Mouse (Mus musculus) midbrain, embryonic 11.5 days (tissue): ENCODE measurements around the gene Fbxl7. TPM values are rescaled to one million over a fixed set of nuclear protein-coding genes. Genes with fewer than 3 reads are reported as not detected.

Source experiments
- ATAC-seq: fragments of 200-750 bp; cut with Nextera tagmentation; 2 replicates; pipeline ENCODE4 v1.8.0; 2017; ENCODE audit warnings: moderate TSS enrichment, moderate library complexity; ENCODE audit not compliant: low FRiP score
- DNase-seq: peaks from one replicate; pipeline ENCODE4 v3.0.0; 2015; ENCODE audit warnings: low spot score; ENCODE audit errors: missing footprints
- H3K27ac ChIP-seq: fragments of 300-500 bp; sonication (generic); 2 replicates; pipeline ENCODE4 v1.5.1; 2014; ENCODE audit warnings: low read depth, low read length
- H3K27me3 ChIP-seq: fragments of 300-500 bp; sonication (generic); 2 replicates; pipeline ENCODE4 v1.6.1; 2014; ENCODE audit warnings: mild to moderate bottlenecking, low read length, moderate library complexity, mixed read lengths; ENCODE audit not compliant: control insufficient read depth, insufficient read depth
- H3K36me3 ChIP-seq: fragments of 300-500 bp; sonication (generic); 2 replicates; pipeline ENCODE4 v1.6.1; 2014; ENCODE audit warnings: mild to moderate bottlenecking, low read length, moderate library complexity, mixed read lengths; ENCODE audit not compliant: control insufficient read depth, insufficient read depth
- H3K4me1 ChIP-seq: fragments of 300-500 bp; sonication (generic); 2 replicates; pipeline ENCODE4 v1.6.1; 2014; ENCODE audit warnings: low read length; ENCODE audit not compliant: control insufficient read depth, insufficient read depth
- H3K4me2 ChIP-seq: fragments of 300-500 bp; sonication (generic); 2 replicates; pipeline ENCODE4 v1.6.1; 2014; ENCODE audit warnings: mild to moderate bottlenecking, moderate library complexity
- H3K4me3 ChIP-seq: fragments of 300-500 bp; sonication (generic); 2 replicates; pipeline ENCODE4 v1.5.1; 2014; ENCODE audit warnings: low read depth, low read length
- H3K9ac ChIP-seq: fragments of 300-500 bp; sonication (generic); 2 replicates; pipeline ENCODE4 v1.6.1; 2014; ENCODE audit warnings: low read length
- H3K9me3 ChIP-seq: fragments of 300-500 bp; sonication (generic); 2 replicates; pipeline ENCODE4 v1.6.1; 2016; ENCODE audit warnings: low read length; ENCODE audit not compliant: control insufficient read depth
- WGBS: fragments of 180-500 bp; shearing (Covaris S2); extraction: QIAGEN DNeasy Blood & Tissue Kit; methylation state at CpG from one replicate; pipeline ENCODE4 v1.1.7; 2014; 5-methylcytosine and 5-hydroxymethylcytosine counted together
- polyA plus RNA-seq: library from polyadenylated mRNA; unstranded; fragments of >200 nt; fragmentation: Nextera tagmentation; extraction: Ambion mirVana; gene quantifications from 2 replicates; pipeline ENCODE4 v1.2.1, GENCODE M21; 2014

Gene Fbxl7
- polyA plus RNA-seq, 1 experiment from 2014 or later, result 12.1 TPM

- Histone ChIP-seq H3K27me3 (no peaks in the 10 kb centered on the region), H3K36me3 (no peaks in the 10 kb centered on the region), H3K9me3 (no peaks in the 10 kb centered on the region), H3K9ac (no peak overlapping the region), H3K27ac (no peak overlapping the region), H3K4me3 (no peak overlapping the region), H3K4me2 (no peak overlapping the region), H3K4me1 (no peaks in the 10 kb centered on the region)
- 83% methylated on average over 3 of the region's 3 CpGs for WGBS
- DNase-seq (no peak), ATAC-seq (no peak)
Measured at GRCm38 (mm10) chr15:26693075-26693474, 202.3 kb downstream of the Fbxl7 start.

- DNase-seq (no peak), ATAC-seq (no peak)
- no peaks in the 10 kb centered on the region for H3K36me3 ChIP-seq
- H3K27me3 ChIP-seq, result no peaks in the 10 kb centered on the region
- H3K9ac ChIP-seq, result no peak overlapping the region
- no peak overlapping the region for H3K27ac ChIP-seq
- no peaks in the 10 kb centered on the region for H3K9me3 ChIP-seq
- WGBS, result 78% methylated on average over 10 of the region's 10 CpGs
- H3K4me1 ChIP-seq, result no peaks in the 10 kb centered on the region
- H3K4me3 ChIP-seq, result no peak overlapping the region
- H3K4me2 ChIP-seq, result no peak overlapping the region
Measured at GRCm38 (mm10) chr15:26688472-26689104, 206.8 kb downstream of the Fbxl7 start.

GRCm38 (mm10) chr15:26687729-26688128 is 207.7 kb downstream of the Fbxl7 start:
- Histone ChIP-seq H3K9ac (no peak overlapping the region), H3K4me2 (no peak overlapping the region), H3K27me3 (no peaks in the 10 kb centered on the region), H3K4me1 (no peaks in the 10 kb centered on the region), H3K9me3 (no peaks in the 10 kb centered on the region), H3K27ac (no peak overlapping the region), H3K4me3 (no peak overlapping the region), H3K36me3 (no peaks in the 10 kb centered on the region)
- ATAC-seq, result no peak
- no peak for DNase-seq
- 72% methylated on average over 7 of the region's 7 CpGs for WGBS

- no peak for DNase-seq
- Histone ChIP-seq H3K27ac (no peak overlapping the region), H3K9ac (no peak overlapping the region), H3K4me3 (no peak overlapping the region), H3K27me3 (no peaks in the 10 kb centered on the region), H3K4me1 (no peaks in the 10 kb centered on the region), H3K9me3 (no peaks in the 10 kb centered on the region), H3K4me2 (no peak overlapping the region), H3K36me3 (no peaks in the 10 kb centered on the region)
- ATAC-seq, result no peak
- WGBS, result 97% methylated on average over 9 of the region's 9 CpGs
Measured at GRCm38 (mm10) chr15:26682279-26682678, 213.1 kb downstream of the Fbxl7 start.

GRCm38 (mm10) chr15:26673239-26673859 is 222.0 kb downstream of the Fbxl7 start:
- no peak overlapping the region for H3K4me2 ChIP-seq
- H3K27ac ChIP-seq, result no peak overlapping the region
- no peak overlapping the region for H3K9ac ChIP-seq
- H3K36me3 ChIP-seq, result no peaks in the 10 kb centered on the region
- DNase-seq, result no peak
- no peak overlapping the region for H3K4me3 ChIP-seq
- WGBS, result 89% methylated on average over 5 of the region's 5 CpGs
- no peaks in the 10 kb centered on the region for H3K9me3 ChIP-seq
- no peaks in the 10 kb centered on the region for H3K4me1 ChIP-seq
- no peaks in the 10 kb centered on the region for H3K27me3 ChIP-seq
- ATAC-seq, result no peak

- WGBS, result 88% methylated on average over 8 of the region's 8 CpGs
Measured at GRCm38 (mm10) chr15:26654988-26655387, 240.4 kb downstream of the Fbxl7 start.

GRCm38 (mm10) chr15:26642563-26642962 is 252.8 kb downstream of the Fbxl7 start:
- Histone ChIP-seq H3K27me3 (no peaks in the 10 kb centered on the region), H3K9ac (no peak overlapping the region), H3K4me1 (no peaks in the 10 kb centered on the region), H3K4me2 (no peak overlapping the region), H3K4me3 (no peak overlapping the region), H3K36me3 (no peaks in the 10 kb centered on the region), H3K27ac (no peak overlapping the region), H3K9me3 (no peaks in the 10 kb centered on the region)
- WGBS, result 94% methylated on average over 4 of the region's 4 CpGs
- DNase-seq (no peak), ATAC-seq (no peak)

More at GRCm38 (mm10) chr15:26654988-26655387, 240.4 kb downstream of the Fbxl7 start:
- H3K27me3 ChIP-seq, result no peaks in the 10 kb centered on the region
- H3K27ac ChIP-seq, result no peak overlapping the region
- H3K4me3 ChIP-seq, result no peak overlapping the region
- DNase-seq, result no peak
- H3K9me3 ChIP-seq, result no peaks in the 10 kb centered on the region
- ATAC-seq, result no peak
- no peak overlapping the region for H3K4me2 ChIP-seq
- H3K9ac ChIP-seq, result no peak overlapping the region
- no peaks in the 10 kb centered on the region for H3K4me1 ChIP-seq
- no peaks in the 10 kb centered on the region for H3K36me3 ChIP-seq

- ATAC-seq (no peak), DNase-seq (no peak)
- no peak overlapping the region for H3K4me3 ChIP-seq
- H3K36me3 ChIP-seq, result no peaks in the 10 kb centered on the region
- H3K27ac ChIP-seq, result no peak overlapping the region
- H3K4me2 ChIP-seq, result no peak overlapping the region
- WGBS, result 78% methylated on average over 7 of the region's 7 CpGs
- H3K27me3 ChIP-seq, result no peaks in the 10 kb centered on the region
- no peak overlapping the region for H3K9ac ChIP-seq
- no peaks in the 10 kb centered on the region for H3K9me3 ChIP-seq
- H3K4me1 ChIP-seq, result no peaks in the 10 kb centered on the region
Measured at GRCm38 (mm10) chr15:26639726-26640125, 255.7 kb downstream of the Fbxl7 start.

- H3K4me3 ChIP-seq, result no peak overlapping the region
- no peaks in the 10 kb centered on the region for H3K4me1 ChIP-seq
- DNase-seq (peak; percentile 79), ATAC-seq (no peak)
- no peak overlapping the region for H3K27ac ChIP-seq
- H3K9ac ChIP-seq, result no peak overlapping the region
- H3K27me3 ChIP-seq, result no peaks in the 10 kb centered on the region
- H3K36me3 ChIP-seq, result no peaks in the 10 kb centered on the region
- H3K4me2 ChIP-seq, result no peak overlapping the region
- H3K9me3 ChIP-seq, result no peaks in the 10 kb centered on the region
- 80% methylated on average over 5 of the region's 5 CpGs for WGBS
Measured at GRCm38 (mm10) chr15:26635591-26635990, 259.8 kb downstream of the Fbxl7 start.
